Mouse (Mus musculus): ENCODE results near the gene Yjefn3.

DNA sequence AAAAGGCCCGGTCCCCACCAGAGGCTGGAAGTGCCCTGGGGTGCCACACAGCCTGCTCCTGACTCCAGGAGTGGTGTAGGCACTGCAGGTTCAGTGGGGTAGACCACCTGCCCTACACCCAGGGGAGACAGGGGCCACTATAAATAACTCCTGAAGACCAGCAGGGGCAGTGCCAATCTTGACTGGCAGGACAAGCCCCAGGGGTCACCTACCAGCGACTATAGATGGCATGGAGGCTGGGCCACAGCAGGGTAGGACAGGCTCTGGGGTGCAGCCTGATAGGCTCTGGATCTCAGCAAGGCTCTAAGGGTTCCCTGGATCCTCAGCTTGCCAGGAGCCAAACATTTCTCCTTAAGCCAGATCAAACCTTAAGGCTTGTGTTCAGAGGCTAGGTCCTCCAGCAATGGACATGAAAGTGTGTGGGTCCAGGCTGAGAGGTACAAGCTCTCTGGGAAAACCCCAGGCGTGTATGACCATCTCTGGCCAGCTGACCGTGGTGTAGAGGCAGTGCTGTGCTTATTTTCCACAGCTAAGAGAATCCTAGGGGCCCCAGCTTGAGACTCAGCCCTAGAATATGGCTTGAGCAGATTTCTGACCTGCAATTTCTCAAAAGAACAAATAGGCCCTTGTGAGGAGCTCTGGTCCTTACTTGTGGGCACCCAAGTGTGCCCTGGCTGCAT is 6.6 kb downstream of the Yjefn3 start:
- TF ChIP-seq POLR2A (IDR thresholded peaks at IDR 0.05; ENCODE audit: control insufficient read depth, low read depth, low read length) (no peak), CTCF (IDR thresholded peaks at IDR 0.05; ENCODE audit: control insufficient read depth, insufficient read depth, insufficient replicate concordance, low read depth, low read length) (no peak)

Measured in testis, adult 2 months (tissue).